Mouse (Mus musculus): ENCODE data around the gene Arhgef9. TPM values are rescaled to one million over a fixed set of nuclear protein-coding genes. Genes with fewer than 3 reads are reported as not detected.

Arhgef9 gene
- polyA plus RNA-seq, 1 experiment from 2014 or later = 10.2 TPM

Other genes starting within 250 kb of the Arhgef9 start
- 9.2 TPM in 2 replicates for gene Spin4, start 170.2 kb downstream of the Arhgef9 start, polyA plus RNA-seq (2015; fragmentation: Nextera tagmentation; extraction: Ambion mirVana)
- 11.3 and 12.5 TPM in 2 replicates for gene Amer1, start 248.0 kb upstream of the Arhgef9 start, polyA plus RNA-seq (2015; fragmentation: Nextera tagmentation; extraction: Ambion mirVana)

All from lung, embryonic 15.5 days (tissue).